Mouse (Mus musculus) midbrain, embryonic 15.5 days (tissue): ENCODE measurements at regions not wholly inside any gene's neighbourhood (a gene's known extent, or its start where the extent isn't known, plus 50 kb on each side); places are given as distances from the start of the nearest gene placed in this dataset.
"Not testable (repeated sequence)": the region's sequence is repeated elsewhere in the genome, so short reads cannot be mapped to it uniquely, and the experiment has no call there.

Experiments used
- ATAC-seq: fragments of 200-750 bp; cut with Nextera tagmentation; replicated peaks from 2 replicates; pipeline ENCODE4 v1.8.0; 2017; ENCODE audit warnings: moderate TSS enrichment
- H3K27ac ChIP-seq: fragments of 300-500 bp; sonication (generic); 2 replicates; pipeline ENCODE4 v1.5.1; 2015; ENCODE audit warnings: mild to moderate bottlenecking, inconsistent platforms
- H3K27me3 ChIP-seq: fragments of 300-500 bp; sonication (generic); replicated peaks from 2 replicates; pipeline ENCODE4 v1.6.1; 2015; ENCODE audit warnings: inconsistent platforms
- H3K36me3 ChIP-seq: fragments of 300-500 bp; sonication (generic); replicated peaks from 2 replicates; pipeline ENCODE4 v1.6.1; 2015; ENCODE audit warnings: inconsistent platforms
- H3K4me1 ChIP-seq: fragments of 300-500 bp; sonication (generic); 2 replicates; pipeline ENCODE4 v1.6.1; 2015; ENCODE audit warnings: inconsistent platforms
- H3K4me2 ChIP-seq: fragments of 300-500 bp; sonication (generic); 2 replicates; pipeline ENCODE4 v1.6.1; 2015; ENCODE audit warnings: inconsistent platforms, mild to moderate bottlenecking, moderate library complexity
- H3K4me3 ChIP-seq: fragments of 300-500 bp; sonication (generic); 2 replicates; pipeline ENCODE4 v1.5.1; 2015; ENCODE audit warnings: mild to moderate bottlenecking, inconsistent platforms
- H3K9ac ChIP-seq: fragments of 300-500 bp; sonication (generic); 2 replicates; pipeline ENCODE4 v1.6.1; 2015; ENCODE audit warnings: mild to moderate bottlenecking, inconsistent platforms
- H3K9me3 ChIP-seq: fragments of 300-500 bp; sonication (generic); 2 replicates; pipeline ENCODE4 v1.6.1; 2016; ENCODE audit warnings: inconsistent platforms
- WGBS: fragments of 180-500 bp; shearing (Covaris S2); methylation state at CpG from one replicate; pipeline ENCODE4 v1.1.7; 2015; ENCODE audit warnings: mixed read lengths; 5-methylcytosine and 5-hydroxymethylcytosine counted together

DNA sequence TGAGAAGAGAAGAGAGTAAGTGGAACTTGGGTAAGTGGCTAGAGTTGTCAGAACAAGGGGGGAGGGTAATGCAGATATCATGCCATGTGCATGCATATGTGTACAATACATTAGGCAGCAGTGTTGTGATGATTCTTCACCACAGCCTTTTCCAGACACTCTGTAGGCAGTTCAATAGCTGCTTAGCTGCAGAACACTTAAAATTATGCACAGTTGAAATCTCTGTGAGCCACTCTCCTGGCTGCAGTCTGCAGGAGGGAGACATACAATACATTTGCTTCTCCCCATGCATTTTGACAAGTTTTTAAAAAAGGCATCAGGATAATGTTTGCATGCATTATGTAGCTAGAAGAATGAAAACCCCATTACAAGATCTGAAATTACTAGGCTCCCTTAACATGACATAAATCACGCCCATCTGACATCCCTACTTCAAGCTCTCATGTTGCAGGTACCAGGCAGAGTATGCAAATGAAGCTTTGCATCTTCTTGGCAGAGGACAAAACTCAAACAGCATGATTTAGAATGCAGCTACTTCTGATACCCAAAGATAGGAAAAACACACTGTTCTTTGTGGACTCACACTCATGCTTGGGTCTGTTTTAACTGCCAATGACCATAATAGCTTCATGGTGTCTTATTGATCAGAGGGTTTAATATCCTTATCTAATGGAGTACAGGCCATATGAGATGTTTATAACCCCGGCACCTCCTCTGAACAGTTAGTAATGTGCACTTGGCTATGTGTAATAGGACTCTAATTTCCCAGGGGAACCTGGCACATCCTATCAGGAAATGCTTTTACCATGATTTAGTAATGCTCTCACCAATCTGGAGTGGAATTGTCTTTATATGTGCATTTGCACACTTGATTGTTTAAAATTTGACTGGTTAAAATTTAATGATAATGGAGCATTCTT, 640.9 kb upstream of the Marcks start:
- no peak overlapping the region for H3K4me3 ChIP-seq
- H3K9ac ChIP-seq: no peak overlapping the region
- ATAC-seq: peak; percentile 73; the same call in 1 of the 2 replicates
- peaks cover 4% of the 10 kb centered on the region; the same call in 1 of the 2 replicates for H3K4me1 ChIP-seq
- no peaks in the 10 kb centered on the region for H3K27me3 ChIP-seq
- H3K4me2 ChIP-seq: no peak overlapping the region
- no peaks in the 10 kb centered on the region for H3K36me3 ChIP-seq
- WGBS: 60% methylated on average over 2 of the region's 2 CpGs
- H3K27ac ChIP-seq: 0 out of 2 replicates have a peak overlapping the region, but pooled peaks have one; percentile 46
- H3K9me3 ChIP-seq: no peaks in the 10 kb centered on the region

DNA sequence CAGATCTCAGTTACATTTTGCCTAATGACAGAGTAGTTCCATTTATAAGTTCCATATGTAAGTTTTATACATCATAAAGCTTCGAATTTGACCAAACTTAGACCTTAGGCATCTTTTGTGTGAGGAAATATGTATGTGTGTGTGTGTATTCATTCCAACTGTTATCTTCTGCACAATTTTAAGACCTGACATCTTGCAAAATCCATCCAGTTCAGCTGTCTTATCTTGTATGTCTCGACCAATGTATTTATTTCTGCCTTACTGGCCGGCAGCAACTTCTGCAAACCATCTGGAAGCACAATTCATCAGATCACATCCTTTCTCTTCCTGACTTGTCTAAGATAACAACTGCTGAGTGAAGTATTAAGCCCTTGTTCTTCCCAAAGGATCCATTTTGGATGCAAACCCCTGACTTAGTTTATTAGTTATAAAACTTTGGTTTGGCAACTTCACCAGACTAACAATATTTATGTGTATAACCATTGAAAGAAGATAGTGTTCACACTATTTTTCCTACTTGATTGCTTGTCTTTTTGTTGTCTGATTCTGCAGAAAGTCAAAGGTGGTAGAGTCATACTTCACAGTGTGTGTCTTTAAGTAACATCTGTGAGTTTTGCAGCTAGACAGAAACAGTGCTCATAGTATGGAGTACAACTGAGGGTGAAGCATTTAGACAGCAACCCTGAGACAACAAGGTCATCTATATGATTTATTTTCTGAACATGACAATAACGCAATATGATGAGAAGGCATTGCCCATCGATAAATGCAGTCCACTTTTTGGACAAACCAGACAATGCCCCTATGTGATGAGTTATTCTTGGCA, 622.0 kb upstream of the Marcks start:
- no peak overlapping the region for H3K4me3 ChIP-seq
- no peak overlapping the region for H3K27ac ChIP-seq
- H3K27me3 ChIP-seq: no peaks in the 10 kb centered on the region
- no peak overlapping the region for H3K9ac ChIP-seq
- no peak for ATAC-seq
- no peak overlapping the region for H3K4me2 ChIP-seq
- 88% methylated on average over 5 of the region's 5 CpGs for WGBS
- H3K36me3 ChIP-seq: no peaks in the 10 kb centered on the region
- no peaks in the 10 kb centered on the region for H3K4me1 ChIP-seq
- no peaks in the 10 kb centered on the region for H3K9me3 ChIP-seq

DNA sequence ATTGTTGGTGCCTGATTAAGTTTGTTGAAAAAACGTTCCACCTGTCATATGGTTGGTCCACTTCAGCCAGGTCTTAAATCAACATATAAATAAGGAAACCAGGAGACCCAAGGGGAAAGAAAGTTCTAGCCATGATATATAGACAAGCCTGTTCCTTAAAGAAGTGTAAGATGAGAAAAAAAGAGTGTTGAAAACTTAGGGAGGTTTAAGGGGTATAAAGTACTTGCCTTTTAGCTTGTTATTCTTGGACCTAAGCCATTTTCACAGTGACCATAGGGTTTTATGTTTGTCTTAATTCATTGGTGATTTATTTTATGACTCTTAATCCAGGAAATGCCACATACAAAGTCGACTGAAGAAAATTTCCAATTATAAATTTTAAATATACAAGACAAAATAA, 602.9 kb upstream of the Marcks start:
- 57% methylated on average over 2 of the region's 2 CpGs for WGBS
- Histone ChIP-seq H3K4me1 (no peaks in the 10 kb centered on the region), H3K9ac (no peak overlapping the region), H3K27ac (no peak overlapping the region), H3K36me3 (no peaks in the 10 kb centered on the region), H3K27me3 (no peaks in the 10 kb centered on the region), H3K4me2 (no peak overlapping the region), H3K9me3 (no peaks in the 10 kb centered on the region), H3K4me3 (no peak overlapping the region)
- ATAC-seq: no peak

DNA sequence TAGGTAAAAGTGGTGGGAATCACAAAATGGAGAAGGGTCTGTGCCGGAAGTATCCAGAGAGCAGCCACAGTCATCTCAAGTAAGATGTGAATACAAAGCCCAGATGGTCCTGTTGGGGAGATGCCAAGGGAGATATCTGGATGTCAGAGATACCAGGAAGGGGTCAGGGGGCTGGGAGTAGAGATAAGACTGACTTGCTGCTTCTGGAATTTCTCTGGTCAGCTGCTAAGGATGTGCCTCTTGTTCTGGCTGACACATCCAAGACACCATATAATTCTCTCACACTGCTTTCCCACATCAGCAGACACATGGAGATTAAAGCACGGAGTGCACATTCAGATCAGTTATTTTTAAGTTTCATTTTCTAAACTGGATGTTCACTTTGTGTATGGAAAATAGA, 600.3 kb upstream of the Marcks start:
- Histone ChIP-seq H3K9me3 (no peaks in the 10 kb centered on the region), H3K27ac (no peak overlapping the region), H3K4me1 (no peaks in the 10 kb centered on the region), H3K4me2 (no peak overlapping the region), H3K9ac (no peak overlapping the region), H3K27me3 (no peaks in the 10 kb centered on the region), H3K4me3 (no peak overlapping the region), H3K36me3 (no peaks in the 10 kb centered on the region)
- ATAC-seq: no peak
- 79% methylated on average over 2 of the region's 2 CpGs for WGBS

DNA sequence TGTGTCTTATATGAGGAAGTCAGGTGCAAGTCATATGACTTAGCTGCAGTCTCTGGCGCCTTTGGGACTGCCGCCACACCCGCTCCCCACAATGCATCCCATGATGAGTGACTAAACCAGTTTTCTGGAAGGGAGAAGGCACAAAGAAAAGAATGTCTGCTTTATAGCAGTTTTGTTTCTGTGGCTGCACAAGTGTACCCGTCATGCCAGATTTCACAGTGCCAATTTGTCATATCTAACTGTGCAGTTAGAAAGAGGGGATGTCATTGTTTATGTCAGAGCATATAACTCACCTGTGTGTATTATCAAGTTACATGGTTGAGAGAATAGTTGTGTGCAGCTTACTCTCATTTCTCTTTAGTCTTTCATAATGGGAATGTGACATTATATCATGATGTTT, 586.9 kb upstream of the Marcks start:
- Histone ChIP-seq H3K27me3 (no peaks in the 10 kb centered on the region), H3K4me2 (no peak overlapping the region)
- ATAC-seq: no peak; the same call in 1 of the 2 replicates

DNA sequence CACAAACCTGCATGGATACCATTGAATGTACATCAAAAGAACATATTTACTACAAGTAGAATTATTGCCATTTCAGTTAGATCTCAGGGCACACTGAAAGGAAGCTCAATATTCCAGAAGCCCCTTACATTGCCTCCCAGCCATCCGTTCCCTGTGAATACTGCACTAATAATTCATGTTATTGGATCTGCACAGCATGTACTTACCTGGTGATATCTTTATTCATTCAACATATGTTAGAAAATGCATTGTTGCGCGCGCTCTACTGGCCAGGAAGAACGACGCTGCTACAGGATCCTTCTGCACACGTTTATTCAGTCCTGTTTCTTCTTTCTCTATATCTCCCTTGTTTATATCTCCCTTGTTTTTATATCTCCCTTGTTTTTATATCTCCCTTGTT, 586.3 kb upstream of the Marcks start:
- not testable (repeated sequence) for H3K27ac ChIP-seq, H3K4me3 ChIP-seq, H3K4me2 ChIP-seq, H3K9ac ChIP-seq, H3K9me3 ChIP-seq, H3K27me3 ChIP-seq, H3K36me3 ChIP-seq, H3K4me1 ChIP-seq
- peak; percentile 52; the same call in 1 of the 2 replicates for ATAC-seq
- 69% methylated on average over 7 of the region's 7 CpGs for WGBS

More for the DNA sequence above, 586.9 kb upstream of the Marcks start:
- H3K27ac ChIP-seq: no peak overlapping the region
- no peaks in the 10 kb centered on the region for H3K9me3 ChIP-seq
- no peaks in the 10 kb centered on the region for H3K4me1 ChIP-seq
- WGBS: 64% methylated on average over 4 of the region's 4 CpGs
- H3K4me3 ChIP-seq: no peak overlapping the region
- H3K36me3 ChIP-seq: no peaks in the 10 kb centered on the region
- no peak overlapping the region for H3K9ac ChIP-seq

DNA sequence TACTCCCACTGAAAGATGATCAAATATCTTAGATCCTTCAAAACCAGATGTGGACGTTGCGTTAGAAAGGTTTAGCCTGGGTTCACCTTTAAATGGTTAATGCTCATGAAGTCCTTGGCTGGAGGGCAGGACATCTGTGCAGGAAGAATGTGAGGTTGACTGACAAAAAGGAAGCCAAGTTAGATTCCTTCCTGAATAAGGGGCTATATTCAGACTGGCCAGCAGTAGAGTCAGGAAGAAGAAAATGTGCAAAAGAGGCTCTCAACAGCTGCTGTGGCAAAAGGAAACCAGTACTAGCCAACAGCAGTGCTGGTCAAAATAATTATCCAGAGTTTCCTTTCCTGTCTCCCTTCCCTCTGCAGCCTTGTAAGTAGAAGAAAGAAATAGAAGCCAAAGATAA, 582.0 kb upstream of the Marcks start:
- WGBS: 87% methylated on average over 2 of the region's 2 CpGs
- H3K36me3 ChIP-seq: no peaks in the 10 kb centered on the region

DNA sequence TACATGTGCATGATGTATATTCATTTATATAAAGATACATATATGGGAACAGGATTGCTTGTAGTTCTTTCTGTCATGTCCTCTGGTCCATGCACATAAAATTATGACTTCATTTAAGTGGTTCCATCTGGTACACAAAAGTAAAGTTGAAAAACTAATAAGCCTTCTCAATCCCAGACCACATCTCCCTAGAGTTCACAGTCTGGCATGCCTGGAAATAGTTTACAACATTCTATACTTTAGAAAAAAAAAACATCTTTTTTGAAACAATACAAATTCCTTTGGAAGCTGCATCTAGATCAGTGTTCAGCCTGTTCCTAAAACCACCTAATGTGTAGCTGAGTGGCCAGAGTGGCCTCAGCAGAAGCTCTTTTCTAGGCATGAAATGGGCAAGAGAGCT, 578.2 kb upstream of the Marcks start:
- no peak overlapping the region for H3K27ac ChIP-seq
- no peak for ATAC-seq

More for the DNA sequence above, 582.0 kb upstream of the Marcks start:
- no peak overlapping the region for H3K4me3 ChIP-seq
- H3K27me3 ChIP-seq: no peaks in the 10 kb centered on the region
- no peak overlapping the region for H3K4me2 ChIP-seq
- no peak overlapping the region for H3K9ac ChIP-seq
- no peaks in the 10 kb centered on the region for H3K9me3 ChIP-seq
- no peaks in the 10 kb centered on the region for H3K4me1 ChIP-seq
- no peak overlapping the region for H3K27ac ChIP-seq
- ATAC-seq: no peak

DNA sequence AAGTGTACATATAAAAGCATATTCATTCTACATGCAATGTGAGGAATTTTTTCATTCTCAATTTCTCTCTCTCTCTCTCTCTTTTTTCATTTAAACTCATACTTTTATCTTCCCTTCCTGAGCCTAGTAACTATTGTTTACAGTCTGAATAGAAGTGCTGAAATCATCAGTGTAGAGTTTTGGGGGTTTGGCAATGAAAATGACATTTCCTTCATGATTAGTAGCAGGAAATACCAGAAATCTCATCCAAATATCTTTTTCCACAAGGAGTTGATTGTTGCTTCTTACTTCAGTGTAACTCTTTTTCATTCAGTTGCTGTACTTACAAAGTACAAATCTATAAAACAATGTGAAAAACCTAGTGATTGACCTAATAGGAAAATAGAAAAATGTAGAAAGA, 572.7 kb upstream of the Marcks start:
- Histone ChIP-seq H3K4me2 (no peak overlapping the region), H3K36me3 (no peaks in the 10 kb centered on the region), H3K27ac (no peak overlapping the region), H3K9me3 (no peaks in the 10 kb centered on the region), H3K4me1 (no peaks in the 10 kb centered on the region), H3K27me3 (no peaks in the 10 kb centered on the region), H3K9ac (no peak overlapping the region), H3K4me3 (no peak overlapping the region)
- ATAC-seq: no peak

More for the DNA sequence above, 578.2 kb upstream of the Marcks start:
- no peak overlapping the region for H3K4me3 ChIP-seq
- H3K4me1 ChIP-seq: no peaks in the 10 kb centered on the region
- no peaks in the 10 kb centered on the region for H3K9me3 ChIP-seq
- H3K27me3 ChIP-seq: no peaks in the 10 kb centered on the region
- H3K36me3 ChIP-seq: no peaks in the 10 kb centered on the region
- no peak overlapping the region for H3K9ac ChIP-seq
- no peak overlapping the region for H3K4me2 ChIP-seq

DNA sequence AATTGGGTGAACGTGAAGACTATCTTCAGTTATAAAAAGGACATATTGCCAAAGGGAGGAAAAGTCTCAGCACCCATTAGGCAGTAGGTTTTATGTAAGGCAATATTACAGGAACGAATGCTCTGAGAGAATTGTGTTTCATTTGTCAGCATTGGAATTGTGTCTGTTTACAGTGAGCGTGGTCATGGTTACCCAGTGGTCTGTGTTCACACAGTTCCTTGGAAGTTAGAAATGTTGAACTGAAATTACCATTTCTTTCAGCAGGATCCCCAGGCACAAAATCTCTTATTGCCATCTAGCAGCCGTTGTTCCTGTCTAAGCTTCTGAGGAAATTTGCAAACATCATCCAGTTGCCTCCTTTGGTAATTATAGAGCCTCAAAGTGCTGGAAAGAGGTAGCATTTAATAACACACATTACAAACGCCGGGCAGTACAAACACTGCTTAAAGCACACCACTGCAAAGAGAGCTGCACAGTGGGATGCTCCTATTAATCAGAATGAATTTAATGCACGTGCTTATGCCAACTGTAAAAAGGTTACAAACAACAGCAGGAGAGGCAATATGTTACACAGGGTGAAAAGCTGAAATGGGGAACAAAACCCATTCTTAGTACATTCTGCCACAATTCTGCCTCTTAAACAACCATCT, 555.4 kb upstream of the Marcks start:
- no peaks in the 10 kb centered on the region for H3K9me3 ChIP-seq
- peaks cover 6% of the 10 kb centered on the region; the same call in 1 of the 2 replicates for H3K4me1 ChIP-seq
- 43% methylated on average over 7 of the region's 7 CpGs for WGBS
- H3K27me3 ChIP-seq: no peaks in the 10 kb centered on the region
- ATAC-seq: 0 out of 2 replicates have a peak, but pooled peaks have one; percentile 56
- H3K27ac ChIP-seq: peak overlapping the region; percentile 38; the same call in 1 of the 2 replicates
- no peak overlapping the region for H3K4me3 ChIP-seq
- H3K9ac ChIP-seq: no peak overlapping the region
- H3K36me3 ChIP-seq: no peaks in the 10 kb centered on the region
- no peak overlapping the region for H3K4me2 ChIP-seq

DNA sequence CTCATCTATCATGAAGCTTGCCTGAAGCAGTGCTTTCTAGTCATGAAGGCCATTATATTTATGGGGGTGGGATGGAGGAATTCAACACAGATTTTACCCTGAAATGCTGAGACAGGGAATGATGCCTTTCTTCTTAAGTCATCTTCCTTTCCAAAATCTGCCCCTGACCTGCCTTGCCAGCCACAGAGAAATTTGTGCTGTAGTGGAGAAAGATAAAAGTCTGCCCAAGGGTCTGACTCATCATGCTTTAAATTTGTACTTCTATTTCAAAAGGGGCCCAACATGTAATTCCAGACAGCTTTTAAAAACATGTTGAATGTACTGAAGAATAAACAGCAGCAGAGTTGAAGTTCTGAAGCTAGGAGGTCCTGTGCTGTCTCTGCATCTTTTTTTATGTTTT, 554.1 kb upstream of the Marcks start:
- no peak overlapping the region for H3K4me3 ChIP-seq
- no peak overlapping the region for H3K27ac ChIP-seq
- no peaks in the 10 kb centered on the region for H3K36me3 ChIP-seq
- no peak overlapping the region for H3K9ac ChIP-seq
- no peak for ATAC-seq
- H3K4me1 ChIP-seq: peaks cover 6% of the 10 kb centered on the region; the same call in 1 of the 2 replicates
- H3K27me3 ChIP-seq: no peaks in the 10 kb centered on the region
- no peaks in the 10 kb centered on the region for H3K9me3 ChIP-seq
- no peak overlapping the region for H3K4me2 ChIP-seq

DNA sequence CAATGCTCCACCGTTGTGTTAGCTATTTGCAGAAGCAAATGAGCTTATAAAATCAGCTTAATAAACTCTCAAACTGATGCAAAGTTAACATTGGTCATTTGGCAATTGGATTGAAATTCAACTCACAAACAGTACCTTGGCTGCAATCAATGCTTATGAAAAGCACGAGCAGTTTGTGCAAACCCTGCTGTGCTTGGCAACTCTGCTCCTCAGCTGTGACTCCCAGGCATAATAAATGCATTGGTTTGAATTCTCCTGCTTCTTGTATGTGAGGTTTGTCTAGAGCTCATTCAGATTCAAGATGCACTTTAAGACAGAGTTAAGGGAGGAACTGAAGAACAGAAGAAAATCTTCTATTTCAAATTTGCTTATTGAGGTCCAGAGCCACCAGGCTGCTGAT, 553.2 kb upstream of the Marcks start:
- Histone ChIP-seq H3K27ac (no peak overlapping the region), H3K36me3 (no peaks in the 10 kb centered on the region), H3K4me1 (peaks cover 6% of the 10 kb centered on the region; the same call in 1 of the 2 replicates), H3K4me2 (no peak overlapping the region), H3K4me3 (no peak overlapping the region), H3K9ac (no peak overlapping the region), H3K9me3 (no peaks in the 10 kb centered on the region), H3K27me3 (no peaks in the 10 kb centered on the region)
- WGBS: 33% methylated on average over 2 of the region's 2 CpGs
- no peak for ATAC-seq
